Mouse (Mus musculus) heart, adult 2 months (tissue): ENCODE results near the gene Tnfrsf13c.

Source experiments
- EP300 ChIP-seq: fragments of 200-500 bp; IDR thresholded peaks from 2 replicates; pipeline ENCODE4 v1.6.1; 2011; ENCODE audit warnings: low read depth, low read length, control low read depth; ENCODE audit not compliant: insufficient read depth
- POLR2A ChIP-seq: fragments of 200-500 bp; IDR thresholded peaks from 2 replicates; pipeline ENCODE4 v1.6.1; 2011; ENCODE audit warnings: mild to moderate bottlenecking, low read depth, low read length, control low read depth; ENCODE audit not compliant: insufficient read depth

- TF ChIP-seq POLR2A (no peak), EP300 (no peak)
These were observed 2.9 kb downstream of the Tnfrsf13c start for GRCm38 (mm10) chr15:82221104-82221860.
